Mouse (Mus musculus): ENCODE measurements around the gene Gbe1.

Gbe1 gene

DNA sequence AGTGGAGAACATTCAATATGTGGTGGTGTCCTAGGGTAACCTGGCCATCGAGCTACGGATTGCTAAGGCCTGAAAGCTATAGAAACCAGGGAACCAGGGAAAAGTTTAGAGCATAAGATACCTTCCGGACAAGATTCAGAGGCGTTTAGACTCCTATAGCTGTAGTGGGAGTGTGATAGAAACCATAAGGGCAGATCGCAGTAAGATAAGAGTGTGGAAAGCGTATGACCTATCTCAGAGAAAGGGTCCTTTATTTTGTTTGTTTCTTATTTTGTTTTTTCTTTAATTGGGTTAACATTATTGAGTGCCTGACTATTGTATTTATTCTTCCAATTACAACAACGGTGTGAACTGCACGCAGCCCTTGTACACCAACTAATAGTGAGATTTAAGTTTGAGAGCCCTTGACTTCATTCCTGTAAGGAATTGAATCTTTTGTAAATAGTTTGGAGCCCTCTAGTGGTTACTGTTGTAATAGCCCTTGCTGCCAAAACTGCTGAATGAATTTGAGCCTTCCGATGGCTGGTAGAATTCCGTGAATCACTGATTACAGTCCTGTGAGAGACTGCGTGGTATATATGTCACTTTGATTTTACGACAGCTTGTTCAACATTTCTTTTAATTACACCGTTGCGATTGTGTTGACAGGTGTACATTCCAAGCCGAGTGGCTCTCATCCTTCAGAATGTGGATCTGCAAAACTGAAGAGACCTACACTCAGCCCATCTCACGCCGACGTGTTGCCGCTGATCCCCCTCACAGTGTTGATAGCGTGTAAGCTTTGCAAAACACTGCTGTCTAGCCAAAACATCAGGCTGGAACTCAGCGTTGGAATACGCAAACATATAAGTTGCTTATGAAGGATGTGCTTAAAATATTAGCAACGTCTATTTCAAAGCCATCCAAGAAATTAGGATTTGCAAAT lies 254.9 kb downstream of the Gbe1 start:
- WGBS, result 35% methylated on average over 23 of the region's 23 CpGs

DNA sequence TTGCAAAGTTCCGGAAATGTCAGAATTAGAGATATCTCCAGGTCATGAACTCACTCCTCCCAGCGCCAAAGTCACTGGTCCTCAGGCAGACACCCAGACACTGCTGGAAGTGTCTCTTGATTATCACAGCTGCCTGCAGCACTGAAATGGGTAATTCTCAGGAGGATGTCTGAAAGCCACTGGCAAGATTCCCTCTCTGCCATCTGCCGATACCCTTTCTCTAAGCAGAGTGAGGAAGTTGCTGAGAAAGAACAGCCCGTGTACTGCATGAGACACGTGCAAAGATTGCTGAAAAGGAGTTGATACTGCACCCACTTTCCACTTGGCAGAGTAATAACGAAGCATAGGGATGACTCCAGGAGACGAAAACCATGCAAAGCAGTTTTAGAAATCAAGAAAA lies 272.2 kb downstream of the Gbe1 start:
- whole genome bisulfite sequencing, result no CpG with 5 or more reads among the region's 7 CpGs

DNA sequence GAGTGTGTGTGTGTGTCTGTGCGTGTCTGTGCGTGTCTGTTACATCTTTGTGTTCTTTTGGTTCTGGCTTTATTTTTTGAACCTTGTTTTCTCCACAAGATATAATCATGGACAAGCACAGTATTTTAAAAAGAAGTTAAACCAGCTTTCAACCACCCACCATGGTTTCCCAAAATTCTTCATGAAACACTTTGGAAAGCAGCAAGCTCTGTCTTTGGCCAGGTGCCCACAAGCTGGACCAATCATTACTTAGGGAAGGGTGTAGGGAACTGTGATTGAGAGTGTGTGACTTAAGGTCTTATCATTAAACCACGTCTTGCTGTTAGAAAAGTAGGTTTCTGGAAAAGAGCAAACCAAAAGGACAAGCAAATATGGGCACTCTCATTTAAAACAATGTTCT lies 288.6 kb downstream of the Gbe1 start:
- 66% methylated on average over 3 of the region's 3 CpGs for WGBS

DNA sequence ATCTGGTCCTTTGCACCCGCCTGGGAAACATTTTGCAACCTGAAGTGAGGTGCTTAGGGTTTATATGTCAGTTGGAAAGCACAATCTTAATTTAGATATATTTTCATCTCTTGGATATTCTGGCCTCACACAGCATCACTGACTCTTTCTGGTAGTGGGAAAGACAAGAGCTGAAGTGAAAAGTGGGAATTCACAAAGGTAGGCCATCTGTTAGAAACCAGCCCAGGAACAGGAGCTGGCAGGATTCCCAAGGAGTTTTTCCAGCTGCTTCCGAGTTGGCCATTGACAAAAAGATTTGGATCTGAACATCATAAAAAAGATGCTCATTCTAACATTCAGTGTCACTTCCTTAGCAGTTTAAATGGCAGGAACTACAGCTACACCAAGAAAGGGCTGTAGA lies 294.6 kb downstream of the Gbe1 start:
- 55% methylated on average over 2 of the region's 2 CpGs for WGBS

DNA sequence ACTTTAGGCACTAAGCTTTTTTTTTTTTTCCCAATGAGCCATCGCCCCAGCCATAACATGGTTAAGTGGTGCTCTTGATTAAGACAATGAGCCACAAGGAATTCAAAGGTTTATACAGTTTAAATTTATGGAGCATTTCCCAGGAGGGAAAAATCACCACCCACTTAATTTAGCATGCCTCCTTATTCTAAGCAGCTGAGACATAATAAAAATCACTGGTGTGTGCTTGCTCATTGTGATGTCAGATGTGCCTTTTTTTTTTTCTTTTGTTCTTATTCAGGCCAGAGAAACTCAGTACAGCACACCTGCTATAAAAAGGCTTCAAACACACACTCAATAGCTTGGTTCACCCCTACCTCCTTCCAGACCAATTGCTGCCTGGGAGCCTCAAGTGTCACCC lies 303.9 kb downstream of the Gbe1 start:
- 56% methylated on average over 1 of the region's 1 CpGs for WGBS

DNA sequence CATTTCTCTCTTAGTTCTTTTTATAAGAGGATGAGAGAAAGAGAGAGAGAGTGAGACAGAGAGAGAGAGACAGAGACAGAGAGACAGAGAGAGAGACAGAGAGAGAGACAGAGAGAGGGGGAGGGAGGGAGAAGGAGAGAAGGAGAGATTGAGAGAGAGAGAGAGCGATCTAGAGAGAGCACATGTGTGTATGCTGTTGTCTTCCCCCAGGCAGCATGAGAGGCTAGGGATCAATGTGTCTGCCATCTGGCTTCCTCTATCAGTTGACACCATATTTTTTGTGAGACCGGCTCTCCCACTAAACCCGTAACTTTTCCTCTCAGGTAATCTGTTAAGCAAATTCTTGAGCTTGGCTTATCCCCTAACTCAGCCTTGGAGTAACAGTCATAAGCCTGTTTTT lies 304.4 kb downstream of the Gbe1 start:
- WGBS, result 86% methylated on average over 3 of the region's 3 CpGs

Data from cerebral cortex, adult 2 months (tissue).